Mouse (Mus musculus) cerebellum, adult 2 months (tissue): ENCODE results near the gene Afg1l.
A peak's percentile ranks its signal among the peaks of the same experiment; 100 is the strongest.

Experiments used
- CTCF ChIP-seq: fragments of 200-500 bp; IDR thresholded peaks from 2 replicates; pipeline ENCODE4 v1.5.1; 2011; ENCODE audit warnings: low read depth, mild to moderate bottlenecking, control low read depth, low read length, moderate library complexity, borderline replicate concordance; ENCODE audit not compliant: insufficient read depth
- POLR2A ChIP-seq: fragments of 200-500 bp; IDR thresholded peaks from 2 replicates; pipeline ENCODE4 v1.6.1; 2011; ENCODE audit warnings: low read length, control low read depth, borderline replicate concordance; ENCODE audit not compliant: insufficient read depth

DNA sequence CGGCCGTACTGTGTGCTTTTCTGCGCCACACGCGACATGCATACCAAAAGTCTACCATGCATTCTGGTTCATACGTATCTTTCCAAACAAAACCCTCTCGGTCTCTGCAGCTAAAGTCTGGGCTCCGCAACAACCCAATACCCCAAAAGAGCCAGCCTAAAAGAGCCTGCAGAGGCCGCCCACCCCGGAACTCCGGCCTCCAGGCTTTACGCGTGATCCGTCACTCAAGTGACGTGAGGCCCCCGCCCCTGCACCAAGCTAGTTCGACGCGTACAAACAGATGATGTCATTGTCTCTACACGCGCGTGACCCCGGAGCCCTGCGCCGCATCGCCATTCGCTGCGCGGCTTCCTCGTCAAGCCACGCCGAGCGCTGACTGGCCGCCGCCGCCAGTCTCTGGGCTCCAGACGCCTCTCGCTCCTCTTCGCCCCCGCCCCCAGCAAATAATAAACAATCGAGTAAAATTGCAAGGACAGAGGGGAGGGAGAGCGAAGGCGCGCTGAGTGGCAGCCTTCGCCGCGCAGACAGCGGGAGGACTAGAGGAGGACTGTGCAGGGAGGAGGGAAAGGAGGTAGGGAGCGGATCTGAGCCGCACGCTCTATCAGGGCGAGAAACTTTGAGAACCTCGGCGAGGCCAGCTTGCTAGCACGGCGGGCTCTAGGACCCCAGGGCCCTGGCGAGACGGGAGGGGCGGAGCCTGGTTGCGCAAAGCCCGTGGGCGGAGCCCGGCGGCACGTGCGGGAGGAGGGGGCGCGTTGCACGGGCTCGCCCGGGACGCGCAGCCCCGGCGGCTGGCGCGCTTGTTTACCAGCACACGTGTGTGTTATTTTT, 200.7 kb downstream of the Afg1l start:
- TF ChIP-seq CTCF = no peak
- peak; percentile 54; the same call in 1 of the 2 replicates for TF ChIP-seq POLR2A
